Mouse (Mus musculus) C2C12 (cell line): Measurements from ENCODE around the gene Tmem220. TPM values are rescaled to one million over a fixed set of nuclear protein-coding genes. Genes with fewer than 3 reads are reported as not detected.

Experiments
- H3K27me3 ChIP-seq: one replicate; pipeline ENCODE4 v1.6.1; 2011; ENCODE audit not compliant: control insufficient read depth, insufficient read depth, insufficient read length
- H3K36me3 ChIP-seq: one replicate; pipeline ENCODE4 v1.6.1; 2011; ENCODE audit not compliant: control insufficient read depth, insufficient read depth
- H3K4me3 ChIP-seq: one replicate; pipeline ENCODE4 v1.5.1; 2011; ENCODE audit warnings: mild to moderate bottlenecking, control low read depth; ENCODE audit not compliant: poor library complexity, insufficient read depth, severe bottlenecking
- H3K79me2 ChIP-seq: one replicate; pipeline ENCODE4 v1.6.1; 2011; ENCODE audit not compliant: control insufficient read depth, insufficient read depth
- H3K79me3 ChIP-seq: one replicate; pipeline ENCODE4 v1.6.1; 2011; ENCODE audit warnings: low read depth, control low read depth
- H3ac ChIP-seq: one replicate; pipeline ENCODE3; 2011; ENCODE audit warnings: low read depth; ENCODE audit not compliant: control insufficient read depth, insufficient read length
- CEBPB ChIP-seq: IDR thresholded peaks from one replicate; pipeline ENCODE4 v1.6.1; 2011; ENCODE audit warnings: low read depth, mild to moderate bottlenecking, control low read depth, moderate library complexity
- CTCF ChIP-seq: IDR thresholded peaks from one replicate; pipeline ENCODE4 v1.5.1; 2011; ENCODE audit not compliant: control insufficient read depth, insufficient read depth, insufficient read length
- FOSL1 ChIP-seq: IDR thresholded peaks from one replicate; pipeline ENCODE4 v1.8.0; 2011; ENCODE audit warnings: mild to moderate bottlenecking, low read length; ENCODE audit not compliant: poor library complexity, insufficient read depth, severe bottlenecking
- MAX ChIP-seq: IDR thresholded peaks from one replicate; pipeline ENCODE4 v1.6.1; 2011; ENCODE audit warnings: mild to moderate bottlenecking, control low read depth
- MYOD1 ChIP-seq: IDR thresholded peaks from one replicate; pipeline ENCODE4 v1.6.1; 2011; ENCODE audit warnings: low read depth; ENCODE audit not compliant: control insufficient read depth, insufficient read length
- MYOG ChIP-seq: IDR thresholded peaks from one replicate; pipeline ENCODE4 v1.6.1; 2011; ENCODE audit not compliant: control insufficient read depth, insufficient read length; ENCODE audit errors: extremely low read depth
- USF1 ChIP-seq: IDR thresholded peaks from one replicate; pipeline ENCODE4 v1.6.1; 2011; ENCODE audit warnings: low read depth, mild to moderate bottlenecking, control low read depth, moderate library complexity
- polyA plus RNA-seq: library from polyadenylated mRNA; unstranded; fragments of >200 nt; fragmentation: generic; extraction: Trizol; gene quantifications from one replicate; pipeline ENCODE4 v1.2.1, GENCODE M21; 2012; ENCODE audit warnings: missing spikeins

The Tmem220 gene
- polyA plus RNA-seq, 1 experiment: 0.09 TPM

DNA sequence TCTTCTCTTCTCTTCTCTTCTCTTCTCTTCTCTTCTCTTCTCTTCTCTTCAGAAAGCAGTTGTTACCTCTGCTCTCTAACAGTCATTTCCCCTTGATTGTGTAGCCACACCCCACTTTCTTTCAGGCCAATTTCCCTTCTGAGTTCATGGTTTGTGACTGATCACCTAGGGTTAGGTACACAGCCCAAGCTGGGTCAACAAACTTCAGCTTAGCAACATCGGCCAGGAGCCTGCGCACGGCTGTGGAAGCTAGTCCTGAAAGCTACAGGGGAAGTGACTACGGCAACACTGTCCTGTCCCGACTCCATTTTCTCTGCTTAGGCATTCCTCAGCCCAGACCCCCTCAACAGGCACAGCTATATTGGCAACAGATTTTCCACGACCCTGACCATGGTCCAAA, 20.0 kb downstream of the Tmem220 start:
- H3K36me3 ChIP-seq: peaks cover 33% of the 10 kb centered on the region
- no peak overlapping the region for H3K4me3 ChIP-seq
- TF ChIP-seq MYOG (no peak), CEBPB (no peak), FOSL1 (no peak), CTCF (no peak), USF1 (no peak), MAX (no peak), MYOD1 (no peak)
- H3ac ChIP-seq: no peak overlapping the region
- peaks cover 5% of the 10 kb centered on the region for H3K79me2 ChIP-seq
- H3K79me3 ChIP-seq: peaks cover 2% of the 10 kb centered on the region
- H3K27me3 ChIP-seq: no peaks in the 10 kb centered on the region

DNA sequence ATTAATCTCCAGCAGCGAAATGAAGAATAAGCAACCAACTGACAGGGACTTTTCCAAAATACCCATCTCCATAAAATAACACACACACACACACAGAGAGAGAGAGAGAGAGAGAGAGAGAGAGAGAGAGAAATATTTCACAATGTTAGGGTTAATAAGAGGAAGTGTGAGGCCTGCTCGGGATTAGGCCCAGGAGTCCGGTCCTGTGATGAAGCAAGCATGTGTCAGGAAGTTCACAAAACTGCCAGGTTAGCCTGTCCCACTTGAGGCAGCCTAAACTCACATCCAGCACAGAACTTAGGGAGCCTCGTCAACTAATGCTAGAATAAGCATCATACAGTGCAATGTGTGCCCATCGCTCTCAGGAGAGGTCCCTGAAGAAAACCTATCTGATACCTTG, 22.2 kb downstream of the Tmem220 start:
- Histone ChIP-seq H3K79me2 (peaks cover 26% of the 10 kb centered on the region), H3K4me3 (no peak overlapping the region), H3K27me3 (no peaks in the 10 kb centered on the region), H3ac (no peak overlapping the region), H3K79me3 (peaks cover 4% of the 10 kb centered on the region), H3K36me3 (peaks cover 18% of the 10 kb centered on the region)
- TF ChIP-seq USF1 (no peak), MYOD1 (no peak), MYOG (no peak), MAX (no peak), FOSL1 (no peak), CTCF (no peak), CEBPB (no peak)

DNA sequence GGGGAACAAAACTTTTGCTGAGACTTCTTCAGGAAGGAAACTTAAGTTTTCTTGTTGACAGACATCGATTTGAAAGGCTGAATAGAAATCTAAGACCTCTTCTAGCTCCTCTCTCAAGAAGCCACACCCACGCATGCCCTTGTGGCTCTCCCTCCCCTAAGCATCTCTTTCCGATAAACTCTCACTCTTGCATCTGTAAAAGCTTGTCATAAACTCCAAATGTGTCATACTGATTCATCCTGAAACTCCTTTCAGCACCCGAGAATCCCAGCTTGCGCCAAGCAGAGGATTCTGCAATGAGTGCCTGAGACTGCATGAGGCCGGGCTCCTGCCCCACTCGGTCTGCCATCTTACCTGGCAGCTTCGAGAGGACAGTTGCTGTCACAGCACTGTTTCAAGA, 23.5 kb downstream of the Tmem220 start:
- peaks cover 37% of the 10 kb centered on the region for H3K79me2 ChIP-seq
- no peak overlapping the region for H3K4me3 ChIP-seq
- H3K27me3 ChIP-seq: no peaks in the 10 kb centered on the region
- H3ac ChIP-seq: no peak overlapping the region
- H3K79me3 ChIP-seq: peaks cover 11% of the 10 kb centered on the region
- peaks cover 15% of the 10 kb centered on the region for H3K36me3 ChIP-seq
- no peak for TF ChIP-seq FOSL1
- TF ChIP-seq CTCF: no peak
- TF ChIP-seq MYOG: no peak
- no peak for TF ChIP-seq USF1
- TF ChIP-seq MAX: no peak
- TF ChIP-seq MYOD1: no peak
- no peak for TF ChIP-seq CEBPB

DNA sequence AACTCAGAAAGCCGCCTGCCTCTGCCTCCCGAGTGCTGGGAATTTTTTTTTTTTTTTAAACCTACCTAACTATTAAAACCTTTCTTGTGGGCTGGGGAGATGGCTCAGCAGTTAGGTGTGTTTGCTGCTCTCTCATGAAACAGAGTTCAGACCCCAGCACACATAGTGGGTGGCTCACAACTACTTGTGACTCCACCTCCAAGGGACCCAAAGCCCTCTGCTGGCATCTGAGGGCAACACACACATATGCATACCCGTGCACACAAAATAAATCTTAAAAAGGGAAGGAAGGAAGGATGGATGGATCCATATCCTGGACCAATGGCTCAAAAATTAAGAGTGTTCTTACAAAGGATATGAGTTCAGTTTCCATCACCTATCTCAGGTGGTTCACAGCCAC, 24.3 kb downstream of the Tmem220 start:
- Histone ChIP-seq H3ac (no peak overlapping the region), H3K36me3 (peaks cover 15% of the 10 kb centered on the region), H3K4me3 (no peak overlapping the region), H3K27me3 (no peaks in the 10 kb centered on the region), H3K79me2 (peaks cover 45% of the 10 kb centered on the region), H3K79me3 (peaks cover 17% of the 10 kb centered on the region)
- TF ChIP-seq USF1: no peak

DNA sequence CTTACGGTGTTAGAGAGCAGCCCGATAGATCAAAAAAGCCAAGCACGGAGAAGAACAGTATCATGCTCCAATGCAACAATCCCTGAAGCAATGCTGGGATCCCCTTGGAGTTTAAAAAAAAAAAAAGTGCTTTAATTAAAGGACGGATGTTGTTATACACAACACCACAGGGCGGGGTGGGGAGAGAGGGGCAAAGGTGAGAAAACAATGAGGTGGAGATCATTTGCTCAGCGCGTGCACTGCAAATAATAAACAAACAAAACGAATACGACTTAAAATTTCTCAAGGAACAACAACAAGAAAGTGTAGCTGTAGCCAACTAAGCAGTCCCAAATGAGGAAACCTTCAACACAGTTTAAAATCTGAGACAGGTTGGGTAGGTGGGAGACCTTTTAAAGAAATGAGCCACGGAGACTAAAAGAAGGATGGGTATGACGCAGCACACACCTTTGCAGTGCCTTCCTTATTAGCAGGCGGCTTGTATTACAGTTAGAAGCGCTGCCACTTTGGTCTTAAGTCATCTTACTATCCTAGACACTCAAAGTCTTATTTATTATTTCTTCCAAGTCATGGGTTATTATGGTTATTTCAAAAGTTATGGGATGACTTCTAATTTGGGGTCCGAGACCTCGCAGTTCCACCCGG, 26.8 kb downstream of the Tmem220 start:
- peaks cover 21% of the 10 kb centered on the region for H3K79me3 ChIP-seq
- peak overlapping the region; percentile 89 for H3K4me3 ChIP-seq
- TF ChIP-seq MYOG (no peak), CTCF (no peak), MYOD1 (no peak), MAX (no peak), CEBPB (no peak), FOSL1 (no peak), USF1 (no peak)
- no peaks in the 10 kb centered on the region for H3K27me3 ChIP-seq
- peaks cover 28% of the 10 kb centered on the region for H3K36me3 ChIP-seq
- peak overlapping the region; percentile 80 for H3ac ChIP-seq
- H3K79me2 ChIP-seq: peaks cover 57% of the 10 kb centered on the region

DNA sequence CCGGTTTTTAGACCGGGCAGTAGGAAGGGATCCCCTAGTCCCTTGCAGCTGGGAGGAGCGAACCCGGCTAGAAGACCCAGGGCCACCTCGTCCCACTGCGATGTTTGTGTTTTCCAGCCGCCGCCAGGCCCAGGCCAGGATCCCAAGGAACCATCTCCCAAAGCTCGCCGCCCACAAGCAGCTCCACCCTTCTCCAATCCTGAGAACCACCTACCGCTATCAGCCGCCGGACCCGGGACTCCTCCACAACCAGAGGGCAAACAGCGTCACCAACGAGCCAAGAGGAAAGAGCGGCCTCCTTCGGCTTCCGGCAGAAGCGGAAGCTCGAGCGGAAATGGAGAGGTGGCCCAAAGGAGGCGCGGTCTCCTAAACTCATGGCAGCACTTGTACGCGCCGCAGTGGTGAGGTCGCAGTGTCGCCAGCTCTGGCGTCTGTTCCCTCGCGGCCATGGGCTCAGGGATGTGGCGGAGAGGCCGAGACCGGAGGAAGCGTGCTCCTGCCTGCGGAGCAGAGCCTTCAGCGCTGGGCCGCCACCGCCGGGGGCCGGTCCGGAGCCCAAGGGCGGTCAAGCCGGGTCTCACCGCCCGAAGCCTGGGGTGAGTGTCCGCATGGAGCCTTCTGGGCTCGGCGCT, 27.5 kb downstream of the Tmem220 start, which contains the start of the genes Adprm and Sco1:
Gene Adprm, minus strand, starts transcription at position 274 of the 632 bp plus-strand sequence.
Gene Sco1, plus strand, starts transcription at position 350 of the 632 bp plus-strand sequence.
- H3K79me2 ChIP-seq: peaks cover 57% of the 10 kb centered on the region
- no peaks in the 10 kb centered on the region for H3K27me3 ChIP-seq
- peaks cover 21% of the 10 kb centered on the region for H3K79me3 ChIP-seq
- H3K36me3 ChIP-seq: peaks cover 34% of the 10 kb centered on the region
- H3K4me3 ChIP-seq: peak within 1 kb of the TSS; percentile 89
- TF ChIP-seq CEBPB (no peak), MYOG (no peak), MAX (no peak), CTCF (no peak), MYOD1 (no peak), FOSL1 (no peak), USF1 (no peak)
- peak within 1 kb of the TSS; percentile 97 for H3ac ChIP-seq
